ENCODE assay signal across 35 mouse cellular contexts in the genomic region with DNA sequence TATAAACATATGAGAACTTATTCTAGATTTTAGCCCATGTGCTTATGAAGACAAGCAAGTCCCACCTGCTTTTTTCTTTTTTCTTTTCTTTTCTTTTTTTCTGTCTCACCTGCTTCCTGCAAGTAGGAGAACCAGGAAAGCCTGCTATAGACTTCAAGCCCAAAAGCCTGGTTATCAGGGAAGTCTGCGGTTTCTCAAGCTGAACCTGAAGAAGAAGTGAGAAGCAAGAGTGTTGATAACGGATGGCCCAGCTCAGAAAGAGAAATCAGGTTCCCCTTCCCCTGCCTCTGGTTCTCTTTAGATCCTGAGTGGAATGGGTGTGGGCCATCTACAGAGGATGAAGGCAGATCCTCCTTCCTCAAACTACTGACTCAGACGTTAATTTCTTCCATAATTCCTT. TPM values are rescaled to one million over a fixed set of nuclear protein-coding genes. Genes with fewer than 3 reads are reported as not detected.
DNase-seq lines count a peak whose midpoint lies in the region; ATAC-seq and TF ChIP-seq lines count a peak whose summit lies in the region.
"Had no signal": no experiment of that assay in that cellular context is flagged by ENCODE, and none has a peak within 500 bp of the region (broad histone marks: within the 10 kb centered on the region; RNA-seq: fewer than 3 reads in every experiment).

No protein-coding gene starts in this region.

- no peak overlapping the region for H3K4me2 ChIP-seq in CH12.LX (ENCODE audit: insufficient read depth, low read depth, poor library complexity, severe bottlenecking)
- H3K4me2 ChIP-seq: embryonic facial prominence, embryonic 12.5 days; embryonic facial prominence, embryonic 15.5 days; heart, embryonic 11.5 days; hindbrain, embryonic 14.5 days had no signal

- dilution Hi-C loops in CH12.LX (cut with MboI; ENCODE audit: extremely low pct_ligation_motif_present, extremely low pct_unique_long_range_greater_than_20kb, low sequenced_read_pairs), result no loop called here

- no peaks in the 10 kb centered on the region for H3K79me2 ChIP-seq in CH12.LX (replicated peaks; ENCODE audit: control insufficient read depth, extremely low read depth, insufficient read depth, poor library complexity, severe bottlenecking)
- no peaks in the 10 kb centered on the region for H3K79me2 ChIP-seq in MEL (ENCODE audit: control insufficient read depth, insufficient read depth, low read length, poor library complexity)

- ATAC-seq in megakaryocyte, adult 5-6 weeks (ENCODE audit: poor library complexity, severe bottlenecking), result peak; percentile 45; the same call in 1 of the 2 replicates
- no peak for ATAC-seq in cerebellum, adult (ENCODE audit: insufficient number of reproducible peaks, low FRiP score, low TSS enrichment)
- ATAC-seq: activated CD4-positive, CD25-positive, alpha-beta regulatory T cell, adult 4 months; CD4-positive, CD25-positive, alpha-beta regulatory T cell, adult 4 months; forebrain, embryonic 14.5 days; forebrain, postnatal 0 days; hindbrain, postnatal 0 days; inflammation-experienced regulatory T-cells, adult 6 months; intestine, embryonic 16.5 days had no signal

- H3K36me3 ChIP-seq in CH12.LX (replicated peaks in 1 of 2; ENCODE audit: control insufficient read depth in 1 of 2, insufficient read depth in 1 of 2, low read length in 1 of 2) (no peaks in the 10 kb centered on the region), MEL (ENCODE audit: control insufficient read depth in 1 of 2, insufficient read depth in 2 of 2, low read length in 2 of 2) (peaks cover 0 to 17% of the 10 kb centered on the region in 2 experiments; a peak in 2 of 4 replicates)
- H3K36me3 ChIP-seq: embryonic facial prominence, embryonic 12.5 days; embryonic facial prominence, embryonic 15.5 days; hindbrain, embryonic 10.5 days had no signal

- DNase-seq in CH12.LX (ENCODE audit: extremely low read depth) (no peak), MEL (ENCODE audit: low read depth, low spot score) (peak; percentile 76)
- DNase-seq in brain, adult 2 months (ENCODE audit: low read depth, low spot score), result peak; percentile 8
- no peak for DNase-seq in kidney, postnatal 36 days
- no peak for DNase-seq in heart, postnatal 14 days
- DNase-seq: adrenal gland, adult 8-10 months; adrenal gland, postnatal 25 days; cerebellum, adult 11-12 months; cerebellum, adult 9-10 months; cerebellum, postnatal 14 days; forebrain, postnatal 0 days; gastrocnemius, postnatal 25 days; heart, adult 2 months; heart, postnatal 36 days; kidney, adult 18-20 months had no signal

- TF ChIP-seq CTCF in CH12.LX (conservative IDR thresholded peaks at IDR 0.05 in 1 of 2, IDR thresholded peaks at IDR 0.05 in 1 of 2; ENCODE audit: low read depth in 2 of 2, low read length in 2 of 2) (no peak), MEL (IDR thresholded peaks at IDR 0.05 in 2 of 3, conservative IDR thresholded peaks at IDR 0.05 in 1 of 3; ENCODE audit: control insufficient read depth in 1 of 3, insufficient read depth in 1 of 3, low read depth in 2 of 3, low read length in 3 of 3, poor library complexity in 1 of 3, severe bottlenecking in 1 of 3) (no peak)

- in situ Hi-C loops in CH12.LX (cut with MboI; ENCODE audit: low pct_ligation_motif_present, low pct_unique_long_range_greater_than_20kb, low sequenced_read_pairs), result no loop called here

- H3K4me1 ChIP-seq in CH12.LX (ENCODE audit: control insufficient read depth in 1 of 2, insufficient read depth in 2 of 2), result peaks cover 14 to 66% of the 10 kb centered on the region in 2 experiments
- H3K4me1 ChIP-seq in MEL (ENCODE audit: control insufficient read depth in 1 of 2, insufficient read depth in 2 of 2, low read length in 2 of 2), result peaks cover 11 to 18% of the 10 kb centered on the region in 2 experiments
- H3K4me1 ChIP-seq: embryonic facial prominence, embryonic 12.5 days; embryonic facial prominence, embryonic 15.5 days; hindbrain, embryonic 10.5 days had no signal

- TF ChIP-seq RAD21 in CH12.LX (IDR thresholded peaks at IDR 0.05; ENCODE audit: low read depth, low read length), result no peak
- TF ChIP-seq RAD21 in MEL (IDR thresholded peaks at IDR 0.05; ENCODE audit: low read depth, low read length), result no peak

- H3K9ac ChIP-seq in CH12.LX (ENCODE audit: insufficient read depth, low read depth) (no peak overlapping the region), MEL (ENCODE audit: control insufficient read depth, low read depth, low read length, poor library complexity, severe bottlenecking) (no peak overlapping the region)
- H3K9ac ChIP-seq: embryonic facial prominence, embryonic 12.5 days; embryonic facial prominence, embryonic 15.5 days; forebrain, postnatal 0 days; hindbrain, embryonic 14.5 days had no signal

- H3K9me3 ChIP-seq in CH12.LX (replicated peaks; ENCODE audit: low read length), result peaks cover 4% of the 10 kb centered on the region
- no peaks in the 10 kb centered on the region for H3K9me3 ChIP-seq in MEL (replicated peaks; ENCODE audit: insufficient read depth, low read length)
- H3K9me3 ChIP-seq: embryonic facial prominence, embryonic 15.5 days; hindbrain, embryonic 10.5 days had no signal

- H3K27ac ChIP-seq in CH12.LX (ENCODE audit: insufficient read depth, low read depth), result no peak overlapping the region
- no peak overlapping the region; the same call in 1 of the 2 replicates for H3K27ac ChIP-seq in MEL (ENCODE audit: control insufficient read depth, low read depth, low read length)
- H3K27ac ChIP-seq: embryonic facial prominence, embryonic 12.5 days; embryonic facial prominence, embryonic 15.5 days; heart, adult 2 months; hindbrain, embryonic 10.5 days; hindbrain, embryonic 14.5 days; hindbrain, postnatal 0 days had no signal

- TF ChIP-seq POLR2A in CH12.LX (IDR thresholded peaks at IDR 0.05; ENCODE audit: low read depth, low read length) (no peak), MEL (IDR thresholded peaks at IDR 0.05; ENCODE audit: control insufficient read depth in 1 of 2, insufficient read depth in 1 of 2, low read depth in 1 of 2, low read length in 2 of 2, poor library complexity in 1 of 2) (no peak)

- no peaks in the 10 kb centered on the region for H3K27me3 ChIP-seq in CH12.LX (replicated peaks)
- H3K27me3 ChIP-seq in MEL (ENCODE audit: control insufficient read depth in 1 of 2, insufficient read depth in 2 of 2, low read length in 2 of 2), result no peaks in the 10 kb centered on the region
- H3K27me3 ChIP-seq: embryonic facial prominence, embryonic 12.5 days; embryonic facial prominence, embryonic 15.5 days had no signal

- intact Hi-C loops in heart, postnatal 14 days (cut with DNase I), result no loop called here

- H3K4me3 ChIP-seq in CH12.LX (replicated peaks in 1 of 3; ENCODE audit: low read depth in 2 of 3, low read length in 2 of 3, poor library complexity in 1 of 3) (no peak overlapping the region), MEL (ENCODE audit: control insufficient read depth in 1 of 2, insufficient read depth in 1 of 2, low read depth in 2 of 2, low read length in 2 of 2) (no peak overlapping the region)
- H3K4me3 ChIP-seq: embryonic facial prominence, embryonic 12.5 days; embryonic facial prominence, embryonic 15.5 days; heart, adult 2 months; hindbrain, embryonic 10.5 days had no signal

- TF ChIP-seq EP300 in CH12.LX (IDR thresholded peaks at IDR 0.05; ENCODE audit: low read length) (no peak; the same call in 1 of the 2 replicates), MEL (IDR thresholded peaks at IDR 0.05; ENCODE audit: low read depth in 1 of 2, low read length in 2 of 2) (peak; percentile 82 to 94)

RNA-seq across cellular contexts. Expression of a gene that starts 4.7 kb away (rescaled TPM):
- total RNA-seq in CH12.LX (2012; rRNA removed), result 10.6 and 18.5 TPM in 2 replicates
- total RNA-seq in CH12.LX (2014; rRNA removed), result 30.6 and 34.8 TPM in 2 replicates
- polyA plus RNA-seq in CH12.LX (2012; ENCODE audit: insufficient read length, low read depth), result 15.4 and 17.7 TPM in 2 replicates
- total RNA-seq in MEL (2012; rRNA removed), result 0.12 and 0.39 TPM in 2 replicates
- under 1 TPM in 1 of 2 experiments, not detected in 1; 0.18 TPM for polyA plus RNA-seq in MEL (2012; ENCODE audit: insufficient read depth in 1 of 2, insufficient read length in 2 of 2, low read depth in 1 of 2, low replicate concordance in 2 of 2, missing spikeins in 1 of 2)
- total RNA-seq in megakaryocyte, adult 5-6 weeks (2015), result 1.3 and 3.2 TPM in 2 replicates
- 0.40 and 2.7 TPM in 2 replicates for total RNA-seq in megakaryocyte, adult 5-6 weeks (2017)
- total RNA-seq in heart, postnatal 14 days (2021), result under 1 TPM; 0.84 to 1.00 TPM
- total RNA-seq: ES-E14; forebrain, postnatal 0 days; gastrocnemius, adult 8-10 months; gastrocnemius, postnatal 25 days; hindbrain, postnatal 0 days had no signal
- polyA plus RNA-seq: C2C12; embryonic facial prominence, embryonic 12.5 days; embryonic facial prominence, embryonic 15.5 days; forebrain, embryonic 11.5 days; forebrain, embryonic 14.5 days; frontal cortex, adult 2 months; hindbrain, embryonic 10.5 days; hindbrain, embryonic 14.5 days; hindbrain, postnatal 0 days; intestine, embryonic 16.5 days had no signal

RNA-seq across cellular contexts. Expression of a gene that starts 19.3 kb away (rescaled TPM):
- total RNA-seq in CH12.LX (2012; rRNA removed), result not detected in 2 replicates
- total RNA-seq in CH12.LX (2014; rRNA removed), result not detected in 2 replicates
- not detected in 2 replicates for polyA plus RNA-seq in CH12.LX (2012; ENCODE audit: insufficient read length, low read depth)
- total RNA-seq in MEL (2012; rRNA removed), result not detected in 2 replicates
- polyA plus RNA-seq in MEL (2012; ENCODE audit: insufficient read depth in 1 of 2, insufficient read length in 2 of 2, low read depth in 1 of 2, low replicate concordance in 2 of 2, missing spikeins in 1 of 2), result not detected
- not detected in 2 replicates for total RNA-seq in megakaryocyte, adult 5-6 weeks (2015)
- total RNA-seq in megakaryocyte, adult 5-6 weeks (2017), result not detected in 2 replicates
- total RNA-seq in heart, postnatal 14 days (2021), result not detected
- total RNA-seq: adrenal gland, adult 8-10 months; adrenal gland, postnatal 25 days; ES-E14; forebrain, postnatal 0 days; gastrocnemius, adult 8-10 months; gastrocnemius, postnatal 25 days; heart, adult 2 months; heart, postnatal 36 days had no signal
- polyA plus RNA-seq: activated CD4-positive, CD25-positive, alpha-beta regulatory T cell, adult 4 months; C2C12; CD4-positive, CD25-positive, alpha-beta regulatory T cell, adult 4 months; embryonic facial prominence, embryonic 12.5 days; forebrain, embryonic 11.5 days; forebrain, embryonic 14.5 days; heart, adult 2 months; heart, embryonic 11.5 days; heart, postnatal 0 days; hindbrain, embryonic 10.5 days; inflammation-experienced regulatory T-cells, adult 6 months had no signal

RNA-seq across cellular contexts. Expression of a gene that starts 44.3 kb away (rescaled TPM):
- total RNA-seq in CH12.LX (2012; rRNA removed) (20.2 and 31.8 TPM in 2 replicates), CH12.LX (2014; rRNA removed) (29.5 and 31.1 TPM in 2 replicates), MEL (2012; rRNA removed) (4.7 and 6.4 TPM in 2 replicates)
- polyA plus RNA-seq in CH12.LX (2012; ENCODE audit: insufficient read length, low read depth) (36.1 and 44.3 TPM in 2 replicates), MEL (2012; ENCODE audit: insufficient read depth in 1 of 2, insufficient read length in 2 of 2, low read depth in 1 of 2, low replicate concordance in 2 of 2, missing spikeins in 1 of 2) (1 to 10 TPM in 1 of 2 experiments, not detected in 1; 8.2 TPM)
- 226 and 271 TPM in 2 replicates for total RNA-seq in megakaryocyte, adult 5-6 weeks (2015)
- total RNA-seq in megakaryocyte, adult 5-6 weeks (2017), result 174 and 196 TPM in 2 replicates
- total RNA-seq in heart, postnatal 14 days (2021), result 1 to 10 TPM; 5.2 to 6.0 TPM

RNA-seq across cellular contexts. Expression of a gene that starts 46.7 kb away (rescaled TPM):
- total RNA-seq in CH12.LX (2012; rRNA removed), result 30.9 and 37.2 TPM in 2 replicates
- total RNA-seq in CH12.LX (2014; rRNA removed), result 41.7 and 49.4 TPM in 2 replicates
- 30.4 and 36.5 TPM in 2 replicates for polyA plus RNA-seq in CH12.LX (2012; ENCODE audit: insufficient read length, low read depth)
- total RNA-seq in MEL (2012; rRNA removed), result 41.8 and 50.0 TPM in 2 replicates
- polyA plus RNA-seq in MEL (2012; ENCODE audit: insufficient read depth in 1 of 2, insufficient read length in 2 of 2, low read depth in 1 of 2, low replicate concordance in 2 of 2, missing spikeins in 1 of 2), result 10 to 100 TPM in 1 of 2 experiments, not detected in 1; 33.8 TPM
- total RNA-seq in megakaryocyte, adult 5-6 weeks (2015), result 7.5 and 10.3 TPM in 2 replicates
- total RNA-seq in megakaryocyte, adult 5-6 weeks (2017), result 5.2 and 5.4 TPM in 2 replicates
- total RNA-seq in heart, postnatal 14 days (2021), result 1 to 10 TPM; 7.4 TPM

RNA-seq across cellular contexts. Expression of a gene that starts 47.2 kb away (rescaled TPM):
- total RNA-seq in CH12.LX (2012; rRNA removed) (4.2 and 5.7 TPM in 2 replicates), CH12.LX (2014; rRNA removed) (0.52 and 0.99 TPM in 2 replicates), MEL (2012; rRNA removed) (3.1 and 5.5 TPM in 2 replicates)
- polyA plus RNA-seq in CH12.LX (2012; ENCODE audit: insufficient read length, low read depth) (1.2 and 1.9 TPM in 2 replicates), MEL (2012; ENCODE audit: insufficient read depth in 1 of 2, insufficient read length in 2 of 2, low read depth in 1 of 2, low replicate concordance in 2 of 2, missing spikeins in 1 of 2) (1 to 10 TPM in 1 of 2 experiments, not detected in 1; 1.0 TPM)
- 1.2 TPM in 1 of 2 replicates, not detected in the other for total RNA-seq in megakaryocyte, adult 5-6 weeks (2015)
- total RNA-seq in megakaryocyte, adult 5-6 weeks (2017), result not detected in 2 replicates
- total RNA-seq in heart, postnatal 14 days (2021), result under 1 TPM; 0.48 to 0.56 TPM
- polyA plus RNA-seq: activated CD4-positive, CD25-positive, alpha-beta regulatory T cell, adult 4 months; CD4-positive, CD25-positive, alpha-beta regulatory T cell, adult 4 months; embryonic facial prominence, embryonic 12.5 days; heart, embryonic 14.5 days; hindbrain, embryonic 10.5 days had no signal

Comparison
In these comparisons a context has a peak if more than half of its experiments do, and no peak if none do; other contexts are left out.
1. DNase-seq: peak in MEL (single experiment) and brain, adult 2 months (single experiment); none in CH12.LX (single experiment), kidney, postnatal 36 days (0 of 2) and heart, postnatal 14 days (0 of 2).
2. RNA of a gene that starts 44.3 kb away (total RNA-seq): 174 to 271 TPM in megakaryocyte, adult 5-6 weeks; 20.2 to 31.8 TPM in CH12.LX, 5.2 to 6.0 TPM in heart, postnatal 14 days and 4.7 to 6.4 TPM in MEL; every median in the first group is over 4 times any median in the second.